Mouse (Mus musculus) limb, embryonic 14.5 days (tissue): ENCODE data around the gene Llgl1. TPM values are rescaled to one million over a fixed set of nuclear protein-coding genes. Genes with fewer than 3 reads are reported as not detected.

Experiments
- ATAC-seq: fragments of 200-750 bp; cut with Nextera tagmentation; 2 replicates; pipeline ENCODE4 v1.8.0; 2017; ENCODE audit warnings: low read depth, moderate number of reproducible peaks, moderate TSS enrichment; ENCODE audit not compliant: low FRiP score
- DNase-seq: peaks from one replicate; pipeline ENCODE4 v3.0.0-alpha.2; 2015; ENCODE audit warnings: low spot score
- H3K27ac ChIP-seq: fragments of 300-500 bp; sonication (generic); replicated peaks from 2 replicates; pipeline ENCODE4 v1.5.1; 2014; ENCODE audit warnings: low read depth, mild to moderate bottlenecking, low read length, moderate library complexity, mixed read lengths
- H3K27me3 ChIP-seq: fragments of 300-500 bp; sonication (generic); 2 replicates; pipeline ENCODE4 v1.6.1; 2014; ENCODE audit warnings: low read length, mixed read lengths; ENCODE audit not compliant: control insufficient read depth, insufficient read depth
- H3K36me3 ChIP-seq: fragments of 300-500 bp; sonication (generic); 2 replicates; pipeline ENCODE4 v1.6.1; 2014; ENCODE audit warnings: mild to moderate bottlenecking, low read length, moderate library complexity, mixed read lengths; ENCODE audit not compliant: control insufficient read depth, insufficient read depth
- H3K4me1 ChIP-seq: fragments of 300-500 bp; sonication (generic); 2 replicates; pipeline ENCODE4 v1.6.1; 2014; ENCODE audit warnings: antibody characterized with exemption, low read length, mixed read lengths; ENCODE audit not compliant: control insufficient read depth, insufficient read depth
- H3K4me2 ChIP-seq: fragments of 300-500 bp; sonication (generic); replicated peaks from 2 replicates; pipeline ENCODE4 v1.6.1; 2014; ENCODE audit warnings: low read depth, mild to moderate bottlenecking, low read length, moderate library complexity; ENCODE audit not compliant: severe bottlenecking
- H3K4me3 ChIP-seq: fragments of 300-500 bp; sonication (generic); replicated peaks from 2 replicates; pipeline ENCODE4 v1.5.1; 2014; ENCODE audit warnings: low read length
- H3K9ac ChIP-seq: fragments of 300-500 bp; sonication (generic); 2 replicates; pipeline ENCODE4 v1.6.1; 2014; ENCODE audit warnings: mild to moderate bottlenecking, low read depth, low read length, moderate library complexity; ENCODE audit not compliant: severe bottlenecking
- H3K9me3 ChIP-seq: fragments of 300-500 bp; sonication (generic); 2 replicates; pipeline ENCODE4 v1.6.1; 2016; ENCODE audit warnings: low read length; ENCODE audit not compliant: control insufficient read depth
- POLR2A ChIP-seq: fragments of 200-500 bp; IDR thresholded peaks from 2 replicates; pipeline ENCODE4 v1.8.0; 2012; ENCODE audit warnings: inconsistent platforms, mild to moderate bottlenecking, moderate library complexity, borderline replicate concordance; ENCODE audit not compliant: insufficient read depth, insufficient read length; ENCODE audit errors: extremely low read depth
- WGBS: fragments of 180-500 bp; shearing (Covaris S2); extraction: QIAGEN DNeasy Blood & Tissue Kit; methylation state at CpG from one replicate; pipeline ENCODE4 v1.1.7; 2014; 5-methylcytosine and 5-hydroxymethylcytosine counted together
- polyA plus RNA-seq, 2 experiments: library from polyadenylated mRNA; depleted of rRNA in 1 of 2; stranded (reverse) in 1 of 2; unstranded in 1 of 2; fragments of >200 nt; fragmentation: Nextera tagmentation in 1 of 2; extraction: Ambion mirVana in 1 of 2; gene quantifications; 2 replicates each; pipeline versions ENCODE4 v1.2.1 to v1.2.3; 2012 to 2014

The Llgl1 gene
- polyA plus RNA-seq, 2 experiments, result 61.6 to 97.9 TPM

- peaks cover 5% of the 10 kb centered on the region; the same call in 1 of the 2 replicates for H3K4me1 ChIP-seq
- H3K4me3 ChIP-seq, result no peak overlapping the region
- peaks cover 89% of the 10 kb centered on the region for H3K36me3 ChIP-seq
- H3K27ac ChIP-seq, result no peak overlapping the region
- 92% methylated on average over 14 of the region's 14 CpGs for WGBS
- no peak for TF ChIP-seq POLR2A
- no peak overlapping the region for H3K9ac ChIP-seq
- H3K9me3 ChIP-seq, result no peaks in the 10 kb centered on the region
- ATAC-seq (no peak), DNase-seq (no peak)
- no peak overlapping the region for H3K4me2 ChIP-seq
- no peaks in the 10 kb centered on the region for H3K27me3 ChIP-seq
Observed at GRCm38 (mm10) chr11:60706696-60707480, 7.4 kb downstream of the Llgl1 start.

- DNase-seq, result no peak
- Histone ChIP-seq H3K9me3 (no peaks in the 10 kb centered on the region), H3K4me1 (peaks cover 5% of the 10 kb centered on the region; the same call in 1 of the 2 replicates), H3K4me3 (no peak overlapping the region), H3K36me3 (peaks cover 96% of the 10 kb centered on the region), H3K4me2 (no peak overlapping the region), H3K27ac (no peak overlapping the region), H3K9ac (no peak overlapping the region), H3K27me3 (no peaks in the 10 kb centered on the region)
- 77% methylated on average over 3 of the region's 3 CpGs for WGBS
- TF ChIP-seq POLR2A, result no peak
- no peak for ATAC-seq
Observed at GRCm38 (mm10) chr11:60707672-60708071, 8.1 kb downstream of the Llgl1 start.

GRCm38 (mm10) chr11:60708631-60709030, 9.1 kb downstream of the Llgl1 start:
- H3K36me3 ChIP-seq, result peaks cover 99% of the 10 kb centered on the region
- H3K9me3 ChIP-seq, result no peaks in the 10 kb centered on the region
- H3K4me1 ChIP-seq, result no peaks in the 10 kb centered on the region
- TF ChIP-seq POLR2A, result no peak
- H3K4me3 ChIP-seq, result no peak overlapping the region
- H3K9ac ChIP-seq, result no peak overlapping the region
- H3K4me2 ChIP-seq, result no peak overlapping the region
- H3K27me3 ChIP-seq, result no peaks in the 10 kb centered on the region
- no peak overlapping the region for H3K27ac ChIP-seq
- DNase-seq (no peak), ATAC-seq (no peak)
- WGBS, result 84% methylated on average over 9 of the region's 10 CpGs

GRCm38 (mm10) chr11:60709481-60710465, 10.2 kb downstream of the Llgl1 start:
- WGBS, result 91% methylated on average over 45 of the region's 45 CpGs
- no peak overlapping the region for H3K27ac ChIP-seq
- no peak overlapping the region for H3K4me3 ChIP-seq
- no peak for DNase-seq
- H3K4me2 ChIP-seq, result no peak overlapping the region
- H3K9me3 ChIP-seq, result no peaks in the 10 kb centered on the region
- no peaks in the 10 kb centered on the region for H3K27me3 ChIP-seq
- no peak for ATAC-seq
- H3K9ac ChIP-seq, result no peak overlapping the region
- no peak for TF ChIP-seq POLR2A
- peaks cover 99% of the 10 kb centered on the region for H3K36me3 ChIP-seq
- H3K4me1 ChIP-seq, result no peaks in the 10 kb centered on the region

- H3K27me3 ChIP-seq, result no peaks in the 10 kb centered on the region
- H3K27ac ChIP-seq, result no peak overlapping the region
- ATAC-seq, result no peak
- no peaks in the 10 kb centered on the region for H3K4me1 ChIP-seq
- no peak overlapping the region for H3K9ac ChIP-seq
- 95% methylated on average over 16 of the region's 17 CpGs for WGBS
- TF ChIP-seq POLR2A, result no peak
- H3K4me3 ChIP-seq, result no peak overlapping the region
- H3K36me3 ChIP-seq, result peaks cover 99% of the 10 kb centered on the region
- H3K9me3 ChIP-seq, result no peaks in the 10 kb centered on the region
- DNase-seq, result no peak
- H3K4me2 ChIP-seq, result no peak overlapping the region
Observed at GRCm38 (mm10) chr11:60711218-60711617, 11.7 kb downstream of the Llgl1 start.
